Mouse (Mus musculus): ENCODE data around the gene Hdgfl1.

- no peak for TF ChIP-seq HCFC1 (IDR thresholded peaks at IDR 0.05; ENCODE audit: borderline replicate concordance, insufficient read depth, low read length)
- TF ChIP-seq MAFK (IDR thresholded peaks at IDR 0.05; ENCODE audit: insufficient read depth, low read depth, low read length): no peak
- TF ChIP-seq ZNF384 (IDR thresholded peaks at IDR 0.05; ENCODE audit: low read depth, low read length): no peak
- TF ChIP-seq ZC3H11A (IDR thresholded peaks at IDR 0.05; ENCODE audit: borderline replicate concordance, low read depth, low read length): no peak
Observed at GRCm38 (mm10) chr13:26720917-26721316, 49.0 kb downstream of the Hdgfl1 start.

All from ES-E14 (cell line).